Mouse (Mus musculus) C2C12 (cell line): Measurements from ENCODE around the gene C1qtnf5.

Experiments used
- CEBPB ChIP-seq: IDR thresholded peaks from one replicate; pipeline ENCODE4 v1.6.1; 2011; ENCODE audit warnings: low read depth, mild to moderate bottlenecking, control low read depth, moderate library complexity
- CTCF ChIP-seq: IDR thresholded peaks from one replicate; pipeline ENCODE4 v1.5.1; 2011; ENCODE audit not compliant: control insufficient read depth, insufficient read depth, insufficient read length
- FOSL1 ChIP-seq: IDR thresholded peaks from one replicate; pipeline ENCODE4 v1.8.0; 2011; ENCODE audit warnings: mild to moderate bottlenecking, low read length; ENCODE audit not compliant: poor library complexity, insufficient read depth, severe bottlenecking
- MAX ChIP-seq: IDR thresholded peaks from one replicate; pipeline ENCODE4 v1.6.1; 2011; ENCODE audit warnings: mild to moderate bottlenecking, control low read depth
- USF1 ChIP-seq: IDR thresholded peaks from one replicate; pipeline ENCODE4 v1.6.1; 2011; ENCODE audit warnings: low read depth, mild to moderate bottlenecking, control low read depth, moderate library complexity

GRCm38 (mm10) chr9:44078136-44078797 lies 28.8 kb upstream of the C1qtnf5 start:
- TF ChIP-seq CTCF (no peak), USF1 (no peak), CEBPB (no peak), MAX (no peak), FOSL1 (no peak)
